Comparison of ENCODE assay signal across 8 mouse cellular contexts in the genomic region with DNA sequence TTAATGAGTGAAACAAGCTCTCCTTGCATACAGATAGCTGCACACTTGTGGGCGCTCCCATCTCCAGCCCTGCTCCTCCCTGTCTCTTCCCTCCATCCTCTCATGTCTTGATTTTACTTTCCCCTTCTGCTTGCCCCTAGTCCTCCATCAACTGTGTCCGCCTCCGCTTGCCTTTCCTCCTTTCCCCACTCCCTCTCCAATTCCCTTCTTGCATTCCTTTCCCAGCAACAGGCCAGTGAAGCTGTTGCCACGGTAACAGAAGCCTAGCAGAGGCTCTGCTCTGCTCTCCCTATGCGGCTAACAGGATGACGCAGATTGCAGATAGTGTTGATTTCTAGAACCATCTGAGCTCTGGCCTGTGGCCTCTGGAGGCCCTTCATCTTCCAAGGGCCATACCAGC. TPM values are rescaled to one million over a fixed set of nuclear protein-coding genes. Genes with fewer than 3 reads are reported as not detected.
DNase-seq lines count a peak whose midpoint lies in the region; ATAC-seq and TF ChIP-seq lines count a peak whose summit lies in the region.
"Had no signal": no experiment of that assay in that cellular context is flagged by ENCODE, and none has a peak within 500 bp of the region (broad histone marks: within the 10 kb centered on the region; RNA-seq: fewer than 3 reads in every experiment).

No protein-coding gene starts in this region.

- no peaks in the 10 kb centered on the region for H3K36me3 ChIP-seq in hindbrain, embryonic 13.5 days
- no peaks in the 10 kb centered on the region for H3K36me3 ChIP-seq in limb, embryonic 14.5 days (ENCODE audit: control insufficient read depth, insufficient read depth, low read length)
- no peaks in the 10 kb centered on the region for H3K36me3 ChIP-seq in stomach, embryonic 14.5 days (ENCODE audit: control insufficient read depth, insufficient read depth, low read length)

- no peak overlapping the region; the same call in 1 of the 2 replicates for H3K9ac ChIP-seq in hindbrain, embryonic 13.5 days
- H3K9ac ChIP-seq in limb, embryonic 14.5 days (ENCODE audit: low read depth, low read length, severe bottlenecking) = no peak overlapping the region
- no peak overlapping the region for H3K9ac ChIP-seq in stomach, embryonic 14.5 days (replicated peaks; ENCODE audit: low read depth, low read length)
- H3K9ac ChIP-seq: liver, embryonic 14.5 days had no signal

- H3K27me3 ChIP-seq in hindbrain, embryonic 13.5 days = 0 out of 2 replicates have a peak, but pooled peaks cover 2% of the 10 kb centered on the region
- H3K27me3 ChIP-seq in limb, embryonic 14.5 days (ENCODE audit: control insufficient read depth, insufficient read depth, low read length) = no peaks in the 10 kb centered on the region
- no peaks in the 10 kb centered on the region for H3K27me3 ChIP-seq in stomach, embryonic 14.5 days (ENCODE audit: control insufficient read depth, insufficient read depth, low read length)

- H3K9me3 ChIP-seq in hindbrain, embryonic 13.5 days = no peaks in the 10 kb centered on the region
- H3K9me3 ChIP-seq in limb, embryonic 14.5 days (ENCODE audit: control insufficient read depth, low read length) = no peaks in the 10 kb centered on the region
- H3K9me3 ChIP-seq in stomach, embryonic 14.5 days (ENCODE audit: control insufficient read depth, low read depth, low read length) = no peaks in the 10 kb centered on the region

- TF ChIP-seq POLR2A in limb, embryonic 14.5 days (IDR thresholded peaks at IDR 0.05; ENCODE audit: borderline replicate concordance, extremely low read depth, insufficient read depth, insufficient read length) = no peak

- peak; percentile 66 for DNase-seq in R1 (ENCODE audit: low read depth, low spot score)
- peak; percentile 82 for DNase-seq in embryo, embryonic 10.5 days (ENCODE audit: low spot score)
- peak; percentile 80 for DNase-seq in limb, embryonic 14.5 days (ENCODE audit: low spot score)
- no peak for DNase-seq in thymus, postnatal 36 days

- H3K4me1 ChIP-seq in hindbrain, embryonic 13.5 days (replicated peaks) = peaks cover 85% of the 10 kb centered on the region
- peaks cover 64% of the 10 kb centered on the region for H3K4me1 ChIP-seq in limb, embryonic 14.5 days (ENCODE audit: control insufficient read depth, insufficient read depth, low read length)
- peaks cover 22% of the 10 kb centered on the region; the same call in 1 of the 2 replicates for H3K4me1 ChIP-seq in stomach, embryonic 14.5 days (ENCODE audit: control insufficient read depth, insufficient read depth, low read length)

- 10% methylated on average over 6 of the region's 6 CpGs for WGBS in hindbrain, embryonic 13.5 days
- 23% methylated on average over 6 of the region's 6 CpGs for WGBS in limb, embryonic 14.5 days
- 21% methylated on average over 6 of the region's 6 CpGs for WGBS in stomach, embryonic 14.5 days

- no peak overlapping the region for H3K4me2 ChIP-seq in hindbrain, embryonic 13.5 days
- no peak overlapping the region for H3K4me2 ChIP-seq in limb, embryonic 14.5 days (replicated peaks; ENCODE audit: low read depth, low read length, severe bottlenecking)
- H3K4me2 ChIP-seq in stomach, embryonic 14.5 days (replicated peaks; ENCODE audit: low read depth, low read length) = no peak overlapping the region

- peak; percentile 68 for ATAC-seq in hindbrain, embryonic 13.5 days (ENCODE audit: low FRiP score)
- peak; percentile 83 for ATAC-seq in limb, embryonic 14.5 days (ENCODE audit: low FRiP score, low read depth)
- peak; percentile 12; the same call in 1 of the 2 replicates for ATAC-seq in stomach, embryonic 14.5 days (ENCODE audit: insufficient number of reproducible peaks, insufficient read depth, low FRiP score, low read depth)
- no peak for ATAC-seq in erythroblast, adult 5-6 weeks (replicated peaks; ENCODE audit: low FRiP score, poor library complexity, severe bottlenecking)

- peak overlapping the region; percentile 56 for H3K27ac ChIP-seq in hindbrain, embryonic 13.5 days
- no peak overlapping the region for H3K27ac ChIP-seq in limb, embryonic 14.5 days (replicated peaks; ENCODE audit: low read depth, low read length)
- H3K27ac ChIP-seq in stomach, embryonic 14.5 days (ENCODE audit: low read length) = no peak overlapping the region
- H3K27ac ChIP-seq: liver, embryonic 14.5 days had no signal

- no peak overlapping the region for H3K4me3 ChIP-seq in hindbrain, embryonic 13.5 days
- no peak overlapping the region for H3K4me3 ChIP-seq in limb, embryonic 14.5 days (replicated peaks; ENCODE audit: low read length)
- no peak overlapping the region for H3K4me3 ChIP-seq in stomach, embryonic 14.5 days (ENCODE audit: low read depth, low read length)

RNA-seq across cellular contexts. Expression of gene Wars, which starts 21.9 kb away (rescaled TPM):
- polyA plus RNA-seq in hindbrain, embryonic 13.5 days (2015; fragmentation: Nextera tagmentation; extraction: Ambion mirVana) = 102 and 106 TPM in 2 replicates
- 65.6 and 70.6 TPM in 2 replicates for polyA plus RNA-seq in limb, embryonic 14.5 days (2012; rRNA removed)
- polyA plus RNA-seq in limb, embryonic 14.5 days (2014; fragmentation: Nextera tagmentation; extraction: Ambion mirVana) = 67.6 and 69.9 TPM in 2 replicates
- polyA plus RNA-seq in stomach, embryonic 14.5 days (2014; fragmentation: Nextera tagmentation; extraction: Ambion mirVana) = 94.2 and 100 TPM in 2 replicates
- 8.2 and 9.4 TPM in 2 replicates for total RNA-seq in erythroblast, adult 5-6 weeks (2015; ENCODE audit: low replicate concordance)
- total RNA-seq in erythroblast, adult 5-6 weeks (2017; ENCODE audit: low replicate concordance) = 8.2 and 8.9 TPM in 2 replicates

RNA-seq across cellular contexts. Expression of gene Wdr25, which starts 22.5 kb away (rescaled TPM):
- 6.6 and 8.5 TPM in 2 replicates for polyA plus RNA-seq in hindbrain, embryonic 13.5 days (2015; fragmentation: Nextera tagmentation; extraction: Ambion mirVana)
- polyA plus RNA-seq in limb, embryonic 14.5 days (2012; rRNA removed) = 12.7 and 16.9 TPM in 2 replicates
- 3.9 and 4.6 TPM in 2 replicates for polyA plus RNA-seq in limb, embryonic 14.5 days (2014; fragmentation: Nextera tagmentation; extraction: Ambion mirVana)
- 6.8 and 6.9 TPM in 2 replicates for polyA plus RNA-seq in stomach, embryonic 14.5 days (2014; fragmentation: Nextera tagmentation; extraction: Ambion mirVana)
- not detected in 2 replicates for total RNA-seq in erythroblast, adult 5-6 weeks (2015; ENCODE audit: low replicate concordance)
- total RNA-seq in erythroblast, adult 5-6 weeks (2017; ENCODE audit: low replicate concordance) = 1.4 and 6.4 TPM in 2 replicates

Comparison
In these comparisons a context has a peak if more than half of its experiments do, and no peak if none do; other contexts are left out.
1. DNase-seq: peak in R1 (single experiment), embryo, embryonic 10.5 days (single experiment) and limb, embryonic 14.5 days (single experiment); none in thymus, postnatal 36 days (0 of 2).